Mouse (Mus musculus) bone marrow macrophage, adult 2 months (primary cell): ENCODE measurements around the gene Gabarap.

ENCODE experiments used
- CTCF ChIP-seq: IDR thresholded peaks from 2 replicates; pipeline ENCODE4 v1.5.1; 2012; ENCODE audit warnings: low read depth, mild to moderate bottlenecking, low read length, moderate library complexity
- POLR2A ChIP-seq: IDR thresholded peaks from 2 replicates; pipeline ENCODE4 v1.6.1; 2012; ENCODE audit warnings: mild to moderate bottlenecking, low read depth, low read length, borderline replicate concordance

- TF ChIP-seq POLR2A, result no peak
- TF ChIP-seq CTCF, result no peak; the same call in 1 of the 2 replicates
These were observed 10.9 kb downstream of the Gabarap start for GRCm38 (mm10) chr11:70001865-70002264.
